Mouse (Mus musculus): ENCODE measurements at regions not wholly inside any gene's neighbourhood (a gene's known extent, or its start where the extent isn't known, plus 50 kb on each side); places are given as distances from the start of the nearest gene placed in this dataset.

DNA sequence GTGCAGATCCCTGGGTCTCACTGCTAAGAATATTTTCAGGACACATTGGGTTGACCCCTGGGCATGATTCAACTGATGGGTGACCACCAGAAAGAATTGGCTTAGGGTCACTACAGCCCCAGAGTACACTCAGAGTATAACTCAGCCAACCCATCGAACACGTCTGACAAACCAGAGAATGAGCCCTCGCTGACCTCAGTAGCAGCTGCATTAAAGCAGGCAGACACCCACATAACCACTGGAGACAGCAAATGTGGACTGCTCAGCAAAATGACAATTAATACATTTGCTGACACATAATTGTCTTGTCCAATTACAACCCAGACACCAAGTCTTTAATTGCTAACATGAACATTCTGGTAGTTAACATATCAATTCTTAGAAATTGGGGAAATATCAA is 175.7 kb downstream of the Cbln4 start:
- H3K4me1 ChIP-seq (ENCODE audit: control insufficient read depth, insufficient read depth, low read depth, low read length), result no peaks in the 10 kb centered on the region
- WGBS, result 83% methylated on average over 3 of the region's 3 CpGs
- no peaks in the 10 kb centered on the region for H3K9me3 ChIP-seq (ENCODE audit: control insufficient read depth, low read length)
- H3K36me3 ChIP-seq (ENCODE audit: control insufficient read depth, insufficient read depth, low read length), result no peaks in the 10 kb centered on the region
- no peaks in the 10 kb centered on the region for H3K27me3 ChIP-seq (replicated peaks; ENCODE audit: control insufficient read depth, insufficient read depth, low read length)
- ATAC-seq, result no peak
- H3K4me2 ChIP-seq (ENCODE audit: low read length), result no peak overlapping the region
- H3K27ac ChIP-seq (ENCODE audit: low read depth, low read length), result no peak overlapping the region
- H3K4me3 ChIP-seq (ENCODE audit: low read length), result no peak overlapping the region
- H3K9ac ChIP-seq (ENCODE audit: low read depth, low read length), result no peak overlapping the region

- H3K4me2 ChIP-seq (ENCODE audit: low read length), result no peak overlapping the region
- 82% methylated on average over 8 of the region's 8 CpGs for WGBS
- H3K27ac ChIP-seq (ENCODE audit: low read depth, low read length), result no peak overlapping the region
- H3K9me3 ChIP-seq (ENCODE audit: control insufficient read depth, low read length), result no peaks in the 10 kb centered on the region
- H3K4me3 ChIP-seq (ENCODE audit: low read length), result no peak overlapping the region
- ATAC-seq, result no peak
- no peaks in the 10 kb centered on the region for H3K27me3 ChIP-seq (replicated peaks; ENCODE audit: control insufficient read depth, insufficient read depth, low read length)
- no peaks in the 10 kb centered on the region for H3K36me3 ChIP-seq (ENCODE audit: control insufficient read depth, insufficient read depth, low read length)
- no peaks in the 10 kb centered on the region for H3K4me1 ChIP-seq (ENCODE audit: control insufficient read depth, insufficient read depth, low read depth, low read length)
- H3K9ac ChIP-seq (ENCODE audit: low read depth, low read length), result no peak overlapping the region
These were observed 178.8 kb downstream of the Cbln4 start for GRCm38 (mm10) chr2:171864376-171864965.

- Histone ChIP-seq H3K4me2 (ENCODE audit: low read length) (no peak overlapping the region), H3K4me3 (ENCODE audit: low read length) (no peak overlapping the region), H3K27me3 (replicated peaks; ENCODE audit: control insufficient read depth, insufficient read depth, low read length) (no peaks in the 10 kb centered on the region), H3K9me3 (ENCODE audit: control insufficient read depth, low read length) (no peaks in the 10 kb centered on the region), H3K4me1 (ENCODE audit: control insufficient read depth, insufficient read depth, low read depth, low read length) (no peaks in the 10 kb centered on the region), H3K36me3 (ENCODE audit: control insufficient read depth, insufficient read depth, low read length) (no peaks in the 10 kb centered on the region), H3K27ac (ENCODE audit: low read depth, low read length) (no peak overlapping the region), H3K9ac (ENCODE audit: low read depth, low read length) (no peak overlapping the region)
- WGBS, result 85% methylated on average over 2 of the region's 2 CpGs
- no peak for ATAC-seq
These were observed 180.6 kb downstream of the Cbln4 start for GRCm38 (mm10) chr2:171862626-171863025.

- 78% methylated on average over 5 of the region's 5 CpGs for WGBS
- peaks cover 4% of the 10 kb centered on the region; the same call in 1 of the 2 replicates for H3K4me1 ChIP-seq (ENCODE audit: control insufficient read depth, insufficient read depth, low read depth, low read length)
- H3K27me3 ChIP-seq (replicated peaks; ENCODE audit: control insufficient read depth, insufficient read depth, low read length), result no peaks in the 10 kb centered on the region
- ATAC-seq, result no peak
- H3K27ac ChIP-seq (ENCODE audit: low read depth, low read length), result no peak overlapping the region
- H3K4me2 ChIP-seq (ENCODE audit: low read length), result no peak overlapping the region
- H3K9me3 ChIP-seq (ENCODE audit: control insufficient read depth, low read length), result no peaks in the 10 kb centered on the region
- H3K9ac ChIP-seq (ENCODE audit: low read depth, low read length), result no peak overlapping the region
- no peaks in the 10 kb centered on the region for H3K36me3 ChIP-seq (ENCODE audit: control insufficient read depth, insufficient read depth, low read length)
- H3K4me3 ChIP-seq (ENCODE audit: low read length), result no peak overlapping the region
These were observed 184.4 kb downstream of the Cbln4 start for GRCm38 (mm10) chr2:171858894-171859293.

DNA sequence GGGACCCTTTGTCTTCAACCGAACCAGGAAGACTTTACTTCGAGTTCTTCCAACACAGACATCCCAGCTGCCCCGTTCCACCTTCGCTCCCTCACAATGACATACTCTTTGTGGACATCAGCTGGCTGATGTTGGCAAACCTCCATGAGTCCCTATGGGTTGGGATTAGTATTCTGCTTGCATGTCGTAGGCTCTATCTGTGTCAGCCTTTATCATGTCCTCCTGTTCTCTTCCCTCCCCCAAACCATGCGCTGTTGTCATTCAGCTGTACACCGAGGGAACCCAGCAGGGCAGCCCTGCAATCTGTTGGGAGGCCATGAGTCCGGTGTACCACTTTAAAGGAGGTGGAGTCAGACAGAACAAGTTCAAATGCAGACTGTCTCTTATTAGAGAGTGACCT is 186.8 kb downstream of the Cbln4 start:
- Histone ChIP-seq H3K27ac (ENCODE audit: low read depth, low read length) (no peak overlapping the region), H3K4me2 (ENCODE audit: low read length) (no peak overlapping the region), H3K36me3 (ENCODE audit: control insufficient read depth, insufficient read depth, low read length) (no peaks in the 10 kb centered on the region), H3K4me1 (ENCODE audit: control insufficient read depth, insufficient read depth, low read depth, low read length) (peaks cover 4% of the 10 kb centered on the region; the same call in 1 of the 2 replicates), H3K4me3 (ENCODE audit: low read length) (no peak overlapping the region), H3K9me3 (ENCODE audit: control insufficient read depth, low read length) (no peaks in the 10 kb centered on the region), H3K27me3 (replicated peaks; ENCODE audit: control insufficient read depth, insufficient read depth, low read length) (no peaks in the 10 kb centered on the region), H3K9ac (ENCODE audit: low read depth, low read length) (no peak overlapping the region)
- ATAC-seq, result peak; percentile 77
- WGBS, result 29% methylated on average over 8 of the region's 8 CpGs

DNA sequence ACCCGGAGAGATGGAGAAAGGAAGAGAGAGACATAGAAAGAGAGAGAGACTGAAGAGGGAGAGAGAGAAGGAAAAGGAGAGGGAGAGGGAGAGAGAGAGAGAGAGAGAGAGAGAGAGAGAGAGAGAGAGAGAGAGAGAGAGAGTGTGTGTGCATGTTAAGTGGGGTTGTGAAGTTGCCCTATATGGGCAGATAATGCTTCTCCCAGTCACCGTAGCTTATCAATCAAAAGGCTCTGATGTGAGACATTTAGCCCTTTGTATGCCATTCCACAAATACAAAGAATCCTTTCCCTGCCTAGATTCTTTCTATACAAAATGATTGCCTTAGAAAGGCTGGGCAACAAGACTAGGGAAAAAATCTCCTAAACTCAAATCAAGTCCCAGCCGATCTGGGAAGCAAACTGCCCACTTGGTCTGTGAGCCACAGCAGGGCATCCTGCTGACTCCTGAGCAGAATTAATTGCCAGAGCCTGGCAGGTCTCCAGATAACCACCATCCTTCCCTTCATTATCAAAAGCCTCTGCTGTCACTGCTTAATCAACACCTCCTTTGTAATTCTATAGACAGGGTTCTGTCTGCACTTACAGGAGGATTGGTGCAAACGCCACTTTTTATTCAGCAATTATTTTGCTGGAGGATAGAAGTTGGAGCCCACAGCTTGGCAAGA is 196.3 kb downstream of the Cbln4 start:
- H3K27me3 ChIP-seq (replicated peaks; ENCODE audit: control insufficient read depth, insufficient read depth, low read length), result no peaks in the 10 kb centered on the region
- H3K9ac ChIP-seq (ENCODE audit: low read depth, low read length), result no peak overlapping the region
- peak; percentile 84 for ATAC-seq
- 29% methylated on average over 4 of the region's 4 CpGs for WGBS
- no peaks in the 10 kb centered on the region for H3K36me3 ChIP-seq (ENCODE audit: control insufficient read depth, insufficient read depth, low read length)
- no peak overlapping the region for H3K4me3 ChIP-seq (ENCODE audit: low read length)
- H3K4me2 ChIP-seq (ENCODE audit: low read length), result no peak overlapping the region
- no peaks in the 10 kb centered on the region for H3K9me3 ChIP-seq (ENCODE audit: control insufficient read depth, low read length)
- no peak overlapping the region for H3K27ac ChIP-seq (ENCODE audit: low read depth, low read length)
- H3K4me1 ChIP-seq (ENCODE audit: control insufficient read depth, insufficient read depth, low read depth, low read length), result peaks cover 3% of the 10 kb centered on the region; the same call in 1 of the 2 replicates

DNA sequence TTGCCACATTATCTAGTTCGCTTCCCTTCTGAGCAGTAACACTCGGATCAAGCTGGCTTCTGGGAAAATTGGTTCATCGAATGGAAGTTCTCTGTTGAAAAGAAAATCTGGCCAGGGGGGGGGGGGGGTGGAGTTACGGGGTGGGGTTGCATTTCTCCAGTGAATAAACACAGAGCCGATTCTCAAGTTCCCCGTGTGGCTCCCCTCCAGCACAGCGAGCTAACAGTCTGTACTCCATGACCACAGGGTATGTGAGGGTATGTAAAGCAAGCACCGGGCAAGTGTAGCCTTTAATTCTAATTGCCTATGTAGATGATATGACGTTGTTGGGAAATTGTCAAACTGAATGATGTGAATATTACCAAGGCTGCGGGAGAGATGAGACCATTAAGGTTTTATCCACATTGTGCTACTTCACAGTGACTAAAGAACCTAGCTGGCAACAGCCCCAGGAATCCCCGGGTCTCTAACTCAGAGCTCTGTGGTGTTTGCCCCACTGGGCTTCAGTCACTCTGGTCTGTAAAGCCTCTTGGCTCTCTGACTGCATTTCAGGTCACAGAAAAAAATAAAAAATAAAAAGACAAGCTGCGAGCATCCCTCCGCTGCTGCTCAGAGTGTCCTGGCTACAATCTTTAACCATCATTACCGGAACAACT is 203.1 kb downstream of the Cbln4 start:
- H3K36me3 ChIP-seq (ENCODE audit: control insufficient read depth, insufficient read depth, low read length), result no peaks in the 10 kb centered on the region
- H3K4me1 ChIP-seq (ENCODE audit: control insufficient read depth, insufficient read depth, low read depth, low read length), result no peaks in the 10 kb centered on the region; the same call in 1 of the 2 replicates
- H3K4me2 ChIP-seq (ENCODE audit: low read length), result peak overlapping the region; percentile 15; the same call in 1 of the 2 replicates
- peak; percentile 68; the same call in 1 of the 2 replicates for ATAC-seq
- no peak overlapping the region for H3K9ac ChIP-seq (ENCODE audit: low read depth, low read length)
- H3K9me3 ChIP-seq (ENCODE audit: control insufficient read depth, low read length), result no peaks in the 10 kb centered on the region
- H3K27me3 ChIP-seq (replicated peaks; ENCODE audit: control insufficient read depth, insufficient read depth, low read length), result no peaks in the 10 kb centered on the region
- no peak overlapping the region for H3K4me3 ChIP-seq (ENCODE audit: low read length)
- WGBS, result 43% methylated on average over 14 of the region's 14 CpGs
- H3K27ac ChIP-seq (ENCODE audit: low read depth, low read length), result no peak overlapping the region

GRCm38 (mm10) chr2:171822156-171822555 is 221.1 kb downstream of the Cbln4 start:
- Histone ChIP-seq H3K27me3 (replicated peaks; ENCODE audit: control insufficient read depth, insufficient read depth, low read length) (no peaks in the 10 kb centered on the region), H3K36me3 (ENCODE audit: control insufficient read depth, insufficient read depth, low read length) (no peaks in the 10 kb centered on the region), H3K9me3 (ENCODE audit: control insufficient read depth, low read length) (no peaks in the 10 kb centered on the region), H3K4me2 (ENCODE audit: low read length) (no peak overlapping the region), H3K4me1 (ENCODE audit: control insufficient read depth, insufficient read depth, low read depth, low read length) (no peaks in the 10 kb centered on the region; the same call in 1 of the 2 replicates), H3K4me3 (ENCODE audit: low read length) (no peak overlapping the region), H3K9ac (ENCODE audit: low read depth, low read length) (no peak overlapping the region), H3K27ac (ENCODE audit: low read depth, low read length) (no peak overlapping the region)
- ATAC-seq, result no peak
- WGBS, result 77% methylated on average over 6 of the region's 6 CpGs

- H3K27me3 ChIP-seq (replicated peaks; ENCODE audit: control insufficient read depth, insufficient read depth, low read length), result no peaks in the 10 kb centered on the region
- no peak overlapping the region for H3K4me2 ChIP-seq (ENCODE audit: low read length)
- no peaks in the 10 kb centered on the region; the same call in none of the 2 replicates for H3K4me1 ChIP-seq (ENCODE audit: control insufficient read depth, insufficient read depth, low read depth, low read length)
- ATAC-seq, result peak; percentile 70; the same call in 1 of the 2 replicates
- no peak overlapping the region for H3K27ac ChIP-seq (ENCODE audit: low read depth, low read length)
- no peaks in the 10 kb centered on the region for H3K9me3 ChIP-seq (ENCODE audit: control insufficient read depth, low read length)
- no peaks in the 10 kb centered on the region for H3K36me3 ChIP-seq (ENCODE audit: control insufficient read depth, insufficient read depth, low read length)
- WGBS, result 52% methylated on average over 8 of the region's 8 CpGs
- no peak overlapping the region for H3K9ac ChIP-seq (ENCODE audit: low read depth, low read length)
- no peak overlapping the region for H3K4me3 ChIP-seq (ENCODE audit: low read length)
These were observed 224.8 kb downstream of the Cbln4 start for GRCm38 (mm10) chr2:171818504-171818903.
